Mouse (Mus musculus) kidney, adult 2 months (tissue): ENCODE measurements at regions not wholly inside any gene's neighbourhood (a gene's known extent, or its start where the extent isn't known, plus 50 kb on each side); places are given as distances from the start of the nearest gene placed in this dataset.
A peak's percentile ranks its signal among the peaks of the same experiment; 100 is the strongest.

Experiments used
- DNase-seq: peaks from one replicate; pipeline ENCODE4 v3.0.0; 2021
- H3K27ac ChIP-seq: fragments of 200-500 bp; 2 replicates; pipeline ENCODE4 v1.5.1; 2012; ENCODE audit warnings: low read depth, low read length, control low read depth, inconsistent platforms; ENCODE audit not compliant: insufficient read depth
- H3K27me3 ChIP-seq: fragments of 200-500 bp; replicated peaks from 2 replicates; pipeline ENCODE4 v1.6.1; 2012; ENCODE audit warnings: mild to moderate bottlenecking, moderate library complexity, low read length, inconsistent platforms; ENCODE audit not compliant: control insufficient read depth, insufficient read depth
- H3K36me3 ChIP-seq: fragments of 200-500 bp; 2 replicates; pipeline ENCODE4 v1.6.1; 2012; ENCODE audit warnings: mild to moderate bottlenecking, moderate library complexity, low read length, inconsistent platforms; ENCODE audit not compliant: control insufficient read depth, insufficient read depth
- H3K4me1 ChIP-seq: fragments of 200-500 bp; 2 replicates; pipeline ENCODE4 v1.6.1; 2011; ENCODE audit warnings: low read length; ENCODE audit not compliant: control insufficient read depth, insufficient read depth
- H3K4me3 ChIP-seq: fragments of 200-500 bp; 2 replicates; pipeline ENCODE4 v1.5.1; 2011; ENCODE audit warnings: mild to moderate bottlenecking, low read depth, low read length, control low read depth; ENCODE audit not compliant: insufficient read depth
- CTCF ChIP-seq: fragments of 200-500 bp; conservative IDR thresholded peaks from 2 replicates; pipeline ENCODE4 v1.5.1; 2011; ENCODE audit warnings: low read depth, mild to moderate bottlenecking, control low read depth, low read length, moderate library complexity, mixed read lengths; ENCODE audit not compliant: insufficient read depth, insufficient read length
- POLR2A ChIP-seq: fragments of 200-500 bp; IDR thresholded peaks from one replicate; pipeline ENCODE4 v1.6.1; 2011; ENCODE audit warnings: low read depth, low read length, control low read depth
- WGBS: fragments of 180-500 bp; shearing (Covaris S2); methylation state at CpG from one replicate; pipeline ENCODE4 v1.1.7; 2018; 5-methylcytosine and 5-hydroxymethylcytosine counted together

GRCm38 (mm10) chr12:9127931-9128550 lies 98.2 kb downstream of the Ttc32 start:
- H3K27ac ChIP-seq, result no peak overlapping the region
- TF ChIP-seq POLR2A (no peak), CTCF (no peak)
- 85% methylated on average over 10 of the region's 10 CpGs for WGBS

DNA sequence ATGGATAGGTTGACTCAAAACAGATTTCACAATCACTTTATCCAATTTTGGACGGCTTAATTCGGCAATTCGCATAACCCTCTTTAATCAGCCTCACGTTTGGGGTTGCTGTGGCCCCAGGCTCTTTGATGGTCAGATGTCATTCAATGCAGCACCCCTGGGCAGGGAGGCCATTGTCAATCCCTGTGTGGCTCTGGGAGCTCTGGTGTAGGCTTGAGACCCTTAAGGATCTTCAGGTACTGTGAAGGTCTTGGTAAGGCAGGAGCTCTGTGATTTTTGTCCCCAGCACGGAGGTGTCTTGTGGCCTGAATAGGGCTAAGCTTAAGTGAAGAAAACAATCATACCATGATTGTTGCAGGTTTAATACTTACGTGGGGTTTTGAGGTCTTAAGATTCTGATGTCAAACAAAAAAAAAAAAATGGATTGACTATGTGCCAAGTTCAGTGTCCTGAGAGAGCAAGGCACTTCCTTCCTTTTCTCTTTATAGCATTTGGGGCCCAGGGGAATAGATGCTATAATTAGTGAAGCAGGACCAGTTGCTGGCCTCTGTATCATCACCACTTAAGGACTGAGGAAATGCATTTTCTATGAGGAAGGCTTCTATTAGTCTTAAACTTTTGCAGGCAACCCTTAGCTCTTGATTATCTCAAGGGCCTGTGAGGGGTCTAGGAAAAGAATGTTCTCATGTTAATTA lies 98.9 kb downstream of the Ttc32 start:
- no peak overlapping the region for H3K4me3 ChIP-seq
- H3K36me3 ChIP-seq, result no peaks in the 10 kb centered on the region
- H3K27ac ChIP-seq, result no peak overlapping the region
- peak; percentile 70 for DNase-seq
- TF ChIP-seq CTCF (no peak), POLR2A (no peak)
- 78% methylated on average over 6 of the region's 6 CpGs for WGBS
- H3K4me1 ChIP-seq, result peaks cover 6% of the 10 kb centered on the region; the same call in 1 of the 2 replicates
- no peaks in the 10 kb centered on the region for H3K27me3 ChIP-seq

More at GRCm38 (mm10) chr12:9127931-9128550, 98.2 kb downstream of the Ttc32 start:
- peaks cover 6% of the 10 kb centered on the region; the same call in 1 of the 2 replicates for H3K4me1 ChIP-seq
- no peaks in the 10 kb centered on the region for H3K36me3 ChIP-seq
- H3K4me3 ChIP-seq, result no peak overlapping the region
- H3K27me3 ChIP-seq, result no peaks in the 10 kb centered on the region
- peak; percentile 15 for DNase-seq

DNA sequence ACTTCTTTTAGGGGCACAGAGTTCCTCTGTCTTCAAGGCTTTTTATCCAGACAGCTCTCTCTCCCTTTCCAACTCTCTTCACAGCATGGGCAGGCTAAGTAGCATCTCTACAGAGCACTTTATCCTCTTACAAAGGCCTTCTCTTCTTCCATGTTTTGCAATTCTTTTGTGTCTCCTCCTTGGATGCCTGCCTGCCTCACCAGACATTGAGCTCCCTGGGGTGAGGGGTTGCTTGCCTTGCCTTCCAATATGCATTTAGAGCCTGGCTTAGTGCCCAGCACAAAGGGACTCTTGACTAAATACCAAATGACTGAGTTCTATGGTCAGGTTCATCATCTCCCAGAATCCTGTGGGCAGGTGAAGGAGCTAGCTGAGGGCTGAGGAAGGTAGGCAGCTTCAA lies 102.8 kb downstream of the Ttc32 start:
- no peak overlapping the region for H3K27ac ChIP-seq
- peaks cover 6% of the 10 kb centered on the region; the same call in 1 of the 2 replicates for H3K4me1 ChIP-seq
- H3K4me3 ChIP-seq, result no peak overlapping the region
- TF ChIP-seq CTCF, result no peak
- no peak for TF ChIP-seq POLR2A
- DNase-seq, result no peak
- no peaks in the 10 kb centered on the region for H3K36me3 ChIP-seq
- no peaks in the 10 kb centered on the region for H3K27me3 ChIP-seq

DNA sequence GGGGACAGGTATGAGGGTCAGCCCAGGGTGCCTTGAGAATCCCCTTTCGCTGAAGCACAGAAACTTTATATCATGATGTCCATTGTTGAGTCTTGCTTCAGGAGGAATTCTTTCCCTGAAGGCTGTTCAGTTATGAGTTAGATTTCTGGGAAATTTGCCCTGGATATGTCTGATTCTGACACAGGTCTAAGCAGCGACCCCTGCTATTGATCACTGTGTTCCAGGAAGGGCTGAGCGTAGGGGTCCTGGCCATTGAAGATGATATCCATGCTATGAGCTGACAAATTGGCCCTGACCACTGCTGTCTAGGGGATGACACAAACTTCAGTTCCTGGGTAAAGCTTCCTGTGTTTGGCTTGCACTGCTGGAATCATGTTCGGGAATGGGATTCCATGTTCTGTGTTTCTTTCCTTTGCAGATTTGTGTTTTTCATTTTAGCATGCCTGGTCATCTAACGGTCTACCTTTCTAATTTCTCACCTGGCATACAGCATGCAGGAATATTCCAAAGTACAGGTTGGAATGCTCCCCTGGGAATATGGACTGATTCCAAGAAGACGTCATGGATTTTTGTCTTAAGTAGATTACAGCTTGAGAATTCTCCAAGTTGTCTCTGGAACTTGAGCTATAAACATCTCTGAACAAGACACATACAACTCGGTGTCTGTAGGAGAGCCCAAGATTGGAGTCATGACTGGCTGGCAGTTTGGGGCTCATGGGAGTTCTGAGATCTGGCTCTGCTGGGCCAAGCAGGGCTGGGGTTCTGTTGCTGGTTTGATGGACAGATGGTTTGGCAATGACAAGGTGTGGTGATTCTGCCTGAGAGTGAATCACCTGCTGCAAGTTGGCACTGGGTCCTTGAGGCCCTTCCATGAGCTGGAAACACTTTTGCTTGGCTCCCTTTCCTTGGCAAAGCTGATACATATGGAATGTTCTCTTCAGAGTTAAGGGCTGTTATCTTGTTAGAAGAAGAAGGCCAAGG lies 104.4 kb downstream of the Ttc32 start:
- Histone ChIP-seq H3K27me3 (no peaks in the 10 kb centered on the region), H3K4me3 (no peak overlapping the region), H3K27ac (no peak overlapping the region), H3K4me1 (0 out of 2 replicates have a peak, but pooled peaks cover 2% of the 10 kb centered on the region), H3K36me3 (no peaks in the 10 kb centered on the region)
- TF ChIP-seq POLR2A (no peak), CTCF (no peak)
- DNase-seq, result no peak
- 81% methylated on average over 7 of the region's 7 CpGs for WGBS

DNA sequence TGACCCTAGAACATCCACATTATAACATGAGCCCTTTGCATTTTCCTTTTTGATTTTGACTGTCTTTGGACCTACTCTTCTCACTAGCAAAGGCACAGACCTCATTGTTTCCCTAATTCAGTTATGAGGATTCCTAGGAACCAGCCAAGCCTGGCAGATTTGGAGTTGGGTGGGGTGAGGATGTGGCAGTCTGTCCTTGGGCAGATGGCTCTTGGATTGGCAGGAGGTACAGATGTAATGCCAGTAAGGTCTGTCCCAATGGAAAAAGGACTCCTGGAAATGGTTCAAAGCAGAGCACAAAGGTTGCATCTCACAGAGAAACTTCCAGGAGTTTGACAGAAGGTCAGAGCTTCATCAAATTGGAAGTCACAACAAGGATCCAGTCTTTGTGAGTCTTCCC lies 121.2 kb downstream of the Ttc32 start:
- no peak for TF ChIP-seq POLR2A
- TF ChIP-seq CTCF, result no peak
- H3K36me3 ChIP-seq, result no peaks in the 10 kb centered on the region
- H3K4me3 ChIP-seq, result no peak overlapping the region
- no peak overlapping the region for H3K27ac ChIP-seq
- DNase-seq, result no peak
- no peaks in the 10 kb centered on the region for H3K27me3 ChIP-seq
- H3K4me1 ChIP-seq, result no peaks in the 10 kb centered on the region

GRCm38 (mm10) chr12:9151426-9151825 lies 121.6 kb downstream of the Ttc32 start:
- H3K4me1 ChIP-seq, result no peaks in the 10 kb centered on the region
- DNase-seq, result no peak
- no peak overlapping the region for H3K4me3 ChIP-seq
- 100% methylated on average over 1 of the region's 1 CpGs for WGBS
- no peak overlapping the region for H3K27ac ChIP-seq
- H3K27me3 ChIP-seq, result no peaks in the 10 kb centered on the region
- TF ChIP-seq CTCF (no peak), POLR2A (no peak)
- H3K36me3 ChIP-seq, result no peaks in the 10 kb centered on the region
